Mouse (Mus musculus): ENCODE data around the gene Lrfn3.

The Lrfn3 gene

DNA sequence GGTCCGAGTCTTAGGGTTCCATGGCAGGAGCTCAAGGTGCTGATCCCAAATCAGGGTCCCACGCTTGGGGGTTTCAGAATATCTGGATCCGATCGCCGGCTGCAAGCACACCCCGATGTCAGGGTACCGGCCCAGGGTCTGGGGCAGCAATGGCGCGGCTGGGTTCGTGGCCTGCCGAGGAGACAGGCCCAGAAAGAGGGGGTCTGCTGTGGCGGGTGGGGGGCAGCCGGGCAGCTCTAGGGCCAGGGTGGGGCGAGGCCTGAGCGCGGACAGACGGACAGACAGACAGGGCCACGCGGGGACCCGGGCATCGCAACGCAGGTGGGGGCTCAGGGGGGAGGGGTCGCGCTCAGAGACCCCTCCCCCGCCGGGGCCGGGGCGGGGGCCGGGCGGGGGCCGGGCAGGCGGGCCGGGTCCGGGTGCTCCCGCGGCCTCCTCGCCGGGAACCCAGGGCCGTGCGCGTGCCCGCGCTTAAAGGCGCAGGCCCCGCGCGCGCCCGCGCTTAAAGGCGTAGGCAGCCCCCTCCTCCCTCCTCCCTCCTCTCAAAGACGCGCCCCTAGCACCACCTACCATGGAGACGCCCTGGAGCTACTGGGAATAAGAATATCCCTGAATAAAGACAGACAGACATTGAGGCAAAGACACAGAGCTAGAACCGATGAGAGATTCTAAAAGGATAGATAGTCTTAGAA is at the start of gene Lrfn3:
Gene Lrfn3, minus strand, starts transcription at position 121 of the 692 bp plus-strand sequence.
- no peak for DNase-seq (ENCODE audit: low spot score in 2 of 2)

DNA sequence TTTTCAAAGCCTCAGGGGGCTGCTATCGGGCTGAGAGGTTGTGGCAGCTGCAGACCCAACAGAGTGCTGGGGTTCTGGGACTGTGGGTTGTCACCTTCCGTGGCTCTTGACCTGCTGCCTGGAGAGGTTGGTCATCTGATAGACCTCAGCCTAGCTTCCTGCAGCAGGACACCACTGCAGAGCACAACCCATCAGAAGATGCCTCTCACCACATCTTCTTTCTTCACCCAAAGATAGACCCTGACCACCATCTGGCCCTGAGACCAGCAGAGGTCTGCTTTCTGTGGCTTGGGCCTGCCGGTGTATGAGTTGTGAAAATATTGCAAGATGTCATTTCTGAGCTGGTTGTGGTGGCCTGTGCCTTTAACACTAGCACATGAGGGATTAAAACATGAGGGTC is 48.5 kb upstream of the Lrfn3 start:
- DNase-seq (ENCODE audit: low spot score in 2 of 2): no peak

- no peak for DNase-seq (ENCODE audit: low spot score in 2 of 2)
These were observed 47.2 kb upstream of the Lrfn3 start for GRCm38 (mm10) chr7:30409789-30410188.

DNA sequence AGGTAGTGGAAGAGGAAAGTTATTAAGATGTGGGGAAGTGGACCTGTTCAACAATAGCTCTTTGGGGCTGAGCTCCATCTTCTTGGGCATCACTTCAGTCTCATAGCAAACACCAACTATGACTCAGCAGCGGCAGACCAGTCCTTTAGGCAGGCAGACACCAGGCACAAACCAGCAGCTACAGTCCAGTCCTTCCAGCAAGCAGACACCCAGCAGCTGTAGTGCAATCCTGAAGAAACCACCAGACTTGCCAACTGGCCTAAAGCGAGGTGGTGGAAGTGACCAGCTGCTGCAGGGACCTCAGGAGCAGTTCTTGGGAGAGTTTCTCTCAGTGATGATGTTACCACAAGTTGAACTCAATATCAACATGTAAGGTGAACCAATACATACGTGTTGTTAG is 46.1 kb upstream of the Lrfn3 start:
- DNase-seq (ENCODE audit: low spot score in 2 of 2): no peak

DNA sequence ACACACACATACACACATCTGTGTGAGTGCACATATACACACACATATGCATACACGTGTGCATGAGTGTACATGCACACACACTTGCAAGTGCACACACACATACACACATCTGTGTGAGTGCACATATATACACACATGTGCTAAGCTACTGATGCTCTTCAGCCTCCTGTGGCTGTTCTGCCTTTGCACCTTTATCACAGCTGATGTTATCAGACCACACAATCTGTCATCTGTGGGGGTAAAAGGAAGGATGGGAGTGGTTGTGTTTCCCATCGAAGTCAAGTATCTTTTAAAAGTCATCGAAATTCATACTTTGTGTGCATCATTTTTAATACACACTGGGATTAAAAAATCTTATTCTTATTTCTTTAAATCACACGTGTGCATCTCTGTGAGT is 39.8 kb upstream of the Lrfn3 start:
- no peak for DNase-seq (ENCODE audit: low spot score in 2 of 2)

- DNase-seq (ENCODE audit: low spot score in 2 of 2): no peak
These were observed 37.1 kb upstream of the Lrfn3 start for GRCm38 (mm10) chr7:30399671-30400070.

DNA sequence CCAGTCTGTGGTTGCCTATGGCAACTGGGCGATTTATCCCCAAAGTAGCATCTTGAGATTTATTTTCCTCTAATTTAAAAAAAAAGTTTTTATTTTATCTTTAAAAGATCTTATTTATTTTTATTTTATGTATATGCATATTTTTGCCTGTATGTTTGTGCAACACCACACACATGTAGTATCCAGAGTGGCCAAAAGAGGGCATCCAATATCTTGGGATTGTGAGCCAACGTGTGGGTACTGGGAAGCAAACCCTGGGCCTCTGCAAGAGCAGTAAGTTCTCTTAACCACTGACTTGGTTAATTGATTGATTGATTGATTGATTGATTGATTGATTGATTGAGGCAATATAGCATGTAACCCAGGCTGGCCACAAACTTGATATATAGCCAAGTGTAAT is 32.3 kb upstream of the Lrfn3 start:
- DNase-seq (ENCODE audit: low spot score in 2 of 2): peak; percentile 47 to 64

DNA sequence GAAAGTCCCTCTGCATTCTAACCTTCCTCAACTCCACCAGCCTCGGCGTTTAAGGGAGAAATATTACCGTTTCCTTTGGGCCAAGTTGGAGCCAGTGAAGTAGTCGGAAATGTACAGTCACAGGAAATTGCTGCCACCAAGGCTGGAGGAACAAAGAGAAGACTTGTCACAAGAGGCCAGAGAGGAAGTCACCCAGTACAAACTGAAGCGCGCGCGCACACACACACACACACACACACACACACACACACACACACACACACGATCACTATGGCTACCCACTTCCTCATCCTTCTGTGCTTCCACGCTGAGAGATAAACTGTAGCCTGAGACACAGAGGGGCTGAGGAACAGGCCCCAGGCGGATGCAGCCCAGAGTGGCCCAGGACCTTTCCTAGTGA is 31.8 kb upstream of the Lrfn3 start:
- DNase-seq (ENCODE audit: low spot score in 2 of 2): peak; percentile 82 to 85

DNA sequence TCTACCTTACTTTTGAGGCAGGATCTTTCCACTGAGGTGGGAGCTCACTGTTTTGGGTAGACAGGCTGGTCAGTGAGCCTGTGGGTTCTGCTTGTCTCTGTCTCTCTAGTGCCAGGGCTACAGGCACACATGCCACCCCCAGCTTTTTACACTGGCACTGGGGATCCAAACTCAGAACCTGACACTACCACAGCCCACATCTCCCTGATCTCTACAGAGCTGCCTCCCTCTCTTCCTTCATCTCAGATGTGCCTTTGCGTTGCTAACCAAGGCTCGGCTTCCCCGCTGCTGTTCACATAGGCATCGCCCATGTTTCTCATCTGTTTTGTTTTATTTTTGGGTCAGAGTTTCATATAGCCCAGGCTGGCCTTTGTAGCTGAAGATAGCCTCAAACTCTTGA is 31.1 kb upstream of the Lrfn3 start:
- no peak for DNase-seq (ENCODE audit: low spot score in 2 of 2)

DNA sequence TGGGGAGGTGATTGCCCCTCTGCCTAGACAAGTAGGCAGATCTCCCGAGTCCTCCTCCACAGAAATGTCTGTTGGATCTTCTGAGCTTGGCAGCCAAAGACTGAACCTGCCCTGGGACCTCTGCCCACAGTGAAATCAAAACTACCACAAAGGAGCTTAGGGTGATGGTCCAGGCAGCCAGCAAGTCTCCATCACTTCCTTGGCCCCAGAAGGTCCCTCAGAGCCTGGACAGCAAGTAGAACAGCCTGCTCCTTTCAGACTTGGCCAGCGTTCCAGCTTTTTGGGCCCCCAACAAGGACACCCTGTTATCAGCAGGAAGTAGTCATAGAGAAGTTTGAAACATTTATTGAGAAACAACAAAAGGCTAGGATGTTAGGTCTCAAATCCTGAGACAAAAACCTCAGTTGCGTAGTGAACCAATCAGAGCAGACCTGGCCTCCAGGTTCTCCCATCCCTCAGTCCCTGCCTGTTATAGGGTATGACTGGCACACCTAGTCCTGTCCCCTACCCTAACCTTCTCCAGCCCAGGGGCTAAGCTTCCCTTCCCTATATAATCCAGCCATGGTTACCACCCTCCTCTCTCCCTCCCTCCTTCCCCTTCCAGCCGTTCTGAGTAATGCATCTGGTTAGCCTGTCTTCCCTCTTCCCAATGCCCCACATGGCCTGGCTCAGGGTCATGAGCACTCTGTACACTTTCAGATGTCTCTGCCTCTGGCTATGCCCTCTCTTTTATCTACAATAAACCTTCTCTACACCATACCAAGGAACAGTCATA is 30.4 kb upstream of the Lrfn3 start:
- DNase-seq (ENCODE audit: low spot score in 2 of 2): no peak

DNA sequence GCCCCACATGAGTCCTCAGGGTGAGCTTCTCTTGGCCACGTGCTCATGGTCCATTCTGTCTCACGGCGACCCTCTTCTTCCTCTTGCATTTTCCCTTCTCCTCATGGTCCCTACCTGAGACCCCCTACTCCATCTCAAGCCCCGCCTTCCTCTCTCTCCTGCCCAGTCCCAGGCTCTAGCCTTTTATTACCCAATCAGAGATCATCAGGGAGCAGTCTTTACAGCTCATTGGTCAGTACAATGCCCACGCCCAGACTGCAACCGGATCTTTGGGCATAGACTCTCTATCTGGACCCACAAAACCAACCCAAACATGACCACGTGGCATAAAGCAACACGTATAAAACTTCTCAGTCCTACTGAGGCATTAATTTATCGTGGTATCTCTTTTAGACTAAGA is 21.5 kb upstream of the Lrfn3 start:
- no peak for DNase-seq (ENCODE audit: low spot score in 2 of 2)

DNA sequence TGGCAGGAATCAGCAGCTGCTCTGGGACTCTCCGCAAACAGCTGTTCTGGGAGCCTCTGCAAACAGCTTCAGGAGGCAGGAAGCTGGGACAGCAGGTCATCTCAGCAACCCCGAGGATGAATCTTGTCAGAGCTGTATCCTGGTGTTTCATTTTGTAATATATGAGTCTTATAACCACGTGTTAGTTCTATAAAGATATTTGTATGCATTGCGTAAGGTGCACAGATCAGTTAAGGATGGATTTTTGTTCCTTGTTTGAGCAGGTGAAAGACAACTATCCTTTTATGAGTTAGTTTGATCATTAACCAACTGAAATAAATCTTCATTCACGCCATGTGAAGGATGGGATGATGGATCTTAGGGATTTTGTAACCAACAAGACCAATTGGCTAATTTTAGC is 17.5 kb upstream of the Lrfn3 start:
- DNase-seq (ENCODE audit: low spot score in 2 of 2): no peak

GRCm38 (mm10) chr7:30373501-30373962 is 11.0 kb upstream of the Lrfn3 start:
- DNase-seq (ENCODE audit: low spot score in 2 of 2): peak; percentile 91 to 93

DNA sequence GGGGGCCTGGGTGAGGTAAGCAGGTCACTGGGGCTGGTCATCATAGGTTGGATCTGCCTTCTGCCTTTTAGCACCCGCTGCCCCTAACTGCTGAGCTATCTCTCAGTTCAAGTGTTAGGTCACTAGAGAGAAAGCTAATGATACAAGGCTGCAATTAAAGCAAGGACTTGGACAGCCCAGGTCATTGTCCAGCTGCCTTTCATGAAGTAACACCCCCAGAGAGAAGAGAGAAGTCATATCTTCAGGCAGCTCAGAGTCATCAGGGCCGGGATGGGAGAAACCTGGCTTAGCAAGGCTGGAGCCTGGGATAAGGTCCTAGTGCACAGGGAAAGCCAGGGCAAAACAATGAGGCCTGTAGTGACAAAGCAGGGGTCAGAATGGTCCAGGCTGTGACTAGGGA is 4.9 kb upstream of the Lrfn3 start:
- no peak for DNase-seq (ENCODE audit: low spot score in 2 of 2)

GRCm38 (mm10) chr7:30363344-30363738 is 769 bp upstream of the Lrfn3 start:
- DNase-seq (ENCODE audit: low spot score in 2 of 2): no peak

DNA sequence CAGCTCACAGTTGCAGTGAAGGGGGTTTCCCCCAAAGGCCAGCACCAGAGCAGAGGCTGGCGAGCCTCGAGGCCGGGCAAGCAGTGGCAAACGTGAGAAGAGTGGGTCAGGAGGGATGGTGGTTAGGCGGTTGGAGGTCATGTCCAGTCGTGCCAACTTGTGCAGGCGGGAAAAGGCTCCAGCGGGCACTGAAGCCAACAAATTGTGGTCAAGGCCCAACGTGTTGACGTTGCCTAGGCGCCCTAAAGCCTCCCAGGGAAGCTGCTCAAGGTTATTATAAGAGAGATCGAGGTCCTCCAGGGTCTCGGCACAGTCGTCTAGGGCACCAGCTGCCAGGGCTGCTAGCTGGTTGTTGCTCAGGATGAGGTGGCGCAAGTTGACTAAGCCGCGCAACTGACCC is 2.5 kb downstream of the Lrfn3 start:
- DNase-seq (ENCODE audit: low spot score in 2 of 2): no peak

- no peak for DNase-seq (ENCODE audit: low spot score in 2 of 2)
These were observed 3.2 kb downstream of the Lrfn3 start for GRCm38 (mm10) chr7:30359276-30359865.

DNA sequence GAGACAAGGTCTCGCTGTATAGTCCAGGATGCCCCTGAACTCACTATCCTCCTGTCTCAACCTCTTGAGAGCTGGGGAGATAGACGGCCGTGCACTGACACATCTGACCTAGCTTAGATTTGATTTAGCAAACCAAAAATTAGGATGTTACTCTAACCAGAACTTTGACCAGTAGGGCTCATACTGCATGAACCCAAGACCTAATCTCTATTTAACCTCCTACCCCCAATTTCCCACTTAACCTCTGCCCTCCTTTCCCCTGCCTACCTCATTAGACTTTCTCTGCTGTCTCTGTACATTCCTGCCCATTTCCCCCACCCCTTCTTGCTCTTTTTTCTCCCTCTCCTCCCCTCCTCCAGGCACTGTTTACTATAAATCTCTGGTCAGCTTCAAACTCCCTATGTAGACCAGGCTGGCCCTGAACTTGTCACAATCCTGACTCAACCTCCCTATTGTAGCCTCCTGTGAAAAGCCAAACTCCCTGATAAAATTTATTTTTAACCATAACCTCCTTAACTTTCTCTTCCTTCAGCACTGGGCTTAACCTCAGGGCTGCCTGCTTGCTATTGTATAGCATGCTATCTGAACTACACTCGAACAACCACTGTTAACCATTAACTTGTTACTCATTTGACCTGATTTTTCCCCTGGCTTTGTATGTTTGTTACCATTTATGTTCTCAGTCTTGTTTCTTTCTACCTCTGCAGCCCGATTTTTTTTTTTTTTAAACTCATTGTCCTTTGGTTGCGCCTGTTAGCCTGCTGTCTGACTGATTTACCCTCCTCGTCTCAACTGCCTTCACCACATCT is 4.0 kb downstream of the Lrfn3 start:
- no peak for DNase-seq (ENCODE audit: low spot score in 2 of 2)

DNA sequence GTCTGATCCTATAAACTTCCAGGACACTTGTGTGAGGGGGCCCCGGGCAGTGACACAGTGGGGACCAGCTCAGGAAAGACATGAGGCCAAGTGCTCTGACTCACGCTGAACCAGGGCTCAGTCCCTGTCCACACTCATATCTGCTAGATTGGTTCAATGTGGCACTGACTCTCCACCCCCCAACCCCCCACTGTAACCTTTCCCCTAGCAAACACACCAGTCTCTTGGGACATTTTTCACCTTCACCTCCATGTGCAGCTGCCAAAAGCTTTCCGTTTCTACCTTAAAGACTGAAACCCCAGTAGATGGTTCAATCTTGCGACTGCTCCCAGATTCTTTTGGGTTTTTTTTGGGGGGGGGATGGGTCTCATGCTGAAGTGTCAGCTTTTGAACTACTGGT is 8.5 kb downstream of the Lrfn3 start:
- no peak for DNase-seq (ENCODE audit: low spot score in 2 of 2)

DNA sequence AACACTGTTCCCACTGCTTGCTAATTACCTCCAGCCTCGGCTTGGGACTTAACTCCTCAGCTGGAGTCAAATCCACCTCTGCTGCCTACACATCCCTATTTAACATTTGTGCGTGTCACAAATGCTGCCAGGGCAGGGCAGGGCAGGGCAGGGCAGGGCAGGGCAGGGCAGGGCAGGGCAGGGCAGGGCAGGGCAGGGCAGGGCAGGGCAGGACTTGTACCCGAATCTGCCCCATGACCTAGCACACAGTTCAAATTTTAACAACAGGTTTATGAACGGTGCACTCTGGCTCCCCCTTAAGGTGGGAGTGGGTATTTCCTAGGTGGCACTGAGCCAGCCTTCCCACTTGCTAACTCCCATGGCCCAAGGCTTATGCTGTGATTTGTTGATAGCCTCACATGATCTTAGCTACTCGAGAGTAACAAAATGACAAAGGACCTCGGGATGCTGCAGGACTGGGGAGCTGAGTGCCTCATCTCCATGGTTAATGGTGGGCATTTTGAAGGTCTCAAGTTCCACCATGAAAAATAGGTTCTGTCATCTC is 9.2 kb downstream of the Lrfn3 start:
- peak; percentile 19 to 29 for DNase-seq (ENCODE audit: low spot score in 2 of 2)

DNA sequence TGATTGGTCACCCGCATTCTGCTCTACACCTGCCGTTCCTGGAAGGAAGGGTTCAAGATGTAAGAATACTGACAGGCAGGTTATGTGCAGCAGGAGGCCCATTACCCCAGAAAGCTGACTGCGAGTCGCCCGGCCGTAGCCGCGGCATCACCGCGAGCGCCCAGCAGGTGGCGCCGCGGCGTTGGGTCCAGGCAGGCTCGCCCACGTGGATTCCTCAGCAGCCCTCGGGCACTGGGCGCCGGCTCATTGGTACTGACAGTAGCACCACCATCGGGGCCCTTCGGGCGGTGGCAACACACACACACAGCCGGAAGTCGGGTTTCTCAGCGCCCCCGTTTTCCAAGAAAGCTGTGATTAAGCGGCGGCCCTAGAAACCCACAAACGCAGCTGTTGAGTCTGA is 14.7 kb downstream of the Lrfn3 start:
- DNase-seq (ENCODE audit: low spot score in 2 of 2): peak; percentile 48 to 51
